Mouse (Mus musculus): ENCODE results near the gene Add1.

- TF ChIP-seq CTCF (IDR thresholded peaks at IDR 0.05; ENCODE audit: control insufficient read depth, insufficient read depth, insufficient replicate concordance, low read depth, low read length): no peak
- TF ChIP-seq POLR2A (IDR thresholded peaks at IDR 0.05; ENCODE audit: control insufficient read depth, low read depth, low read length): no peak
Measured at GRCm38 (mm10) chr5:34593202-34593727, 19.8 kb downstream of the Add1 start.
